Mouse (Mus musculus): Measurements from ENCODE around the gene Pappa2. TPM values are rescaled to one million over a fixed set of nuclear protein-coding genes. Genes with fewer than 3 reads are reported as not detected.

Gene Pappa2
- 2.2 and 2.9 TPM in 2 replicates for polyA plus RNA-seq (2014; fragmentation: Nextera tagmentation; extraction: Ambion mirVana)

DNA sequence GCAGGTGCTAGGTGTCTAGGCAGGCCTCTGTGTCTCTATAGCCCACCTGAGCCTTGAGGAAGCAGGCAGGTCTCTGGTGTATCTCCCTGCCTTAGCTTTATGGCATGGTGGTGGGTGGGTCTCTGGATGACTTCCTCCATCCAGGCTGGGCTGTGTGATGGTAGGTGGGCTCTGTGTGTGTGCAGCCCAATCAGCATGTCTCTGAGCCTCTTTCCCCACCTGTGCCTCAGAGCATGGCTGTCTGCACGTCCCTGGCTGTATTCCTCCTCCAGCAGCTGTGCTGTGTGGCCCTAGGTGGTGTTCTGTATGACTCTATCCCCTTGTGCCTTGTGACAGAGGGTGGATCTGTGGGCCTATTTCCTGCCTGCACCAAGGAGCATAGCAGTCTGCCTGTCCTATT is at the start of gene Pappa2:
Gene Pappa2, minus strand, starts transcription at position 101 of the 400 bp plus-strand sequence.
- Histone ChIP-seq H3K4me3 (ENCODE audit: low read depth, low read length) (no peak within 1 kb of the TSS), H3K4me1 (replicated peaks; ENCODE audit: control insufficient read depth, insufficient read depth, low read length) (no peaks in the 10 kb centered on the region), H3K36me3 (ENCODE audit: control insufficient read depth, insufficient read depth, low read length) (no peaks in the 10 kb centered on the region), H3K9ac (ENCODE audit: low read depth, low read length) (no peak within 1 kb of the TSS), H3K9me3 (ENCODE audit: control insufficient read depth, low read length) (no peaks in the 10 kb centered on the region), H3K27ac (ENCODE audit: low read depth, low read length) (no peak within 1 kb of the TSS), H3K27me3 (ENCODE audit: control insufficient read depth, insufficient read depth, low read length) (no peaks in the 10 kb centered on the region), H3K4me2 (replicated peaks; ENCODE audit: low read depth, low read length) (no peak within 1 kb of the TSS)
- ATAC-seq (ENCODE audit: low FRiP score): no peak
- 50% methylated on average over 1 of the region's 1 CpGs for WGBS
- DNase-seq (ENCODE audit: low spot score): no peak

GRCm38 (mm10) chr1:159029106-159029505 is 48.8 kb upstream of the Pappa2 start:
- H3K27me3 ChIP-seq (ENCODE audit: control insufficient read depth, insufficient read depth, low read length): no peaks in the 10 kb centered on the region
- no peaks in the 10 kb centered on the region for H3K36me3 ChIP-seq (ENCODE audit: control insufficient read depth, insufficient read depth, low read length)
- ATAC-seq (ENCODE audit: low FRiP score) (no peak), DNase-seq (ENCODE audit: low spot score) (no peak)
- H3K9me3 ChIP-seq (ENCODE audit: control insufficient read depth, low read length): no peaks in the 10 kb centered on the region
- no peak overlapping the region for H3K4me3 ChIP-seq (ENCODE audit: low read depth, low read length)
- WGBS: 90% methylated on average over 2 of the region's 2 CpGs
- H3K27ac ChIP-seq (ENCODE audit: low read depth, low read length): no peak overlapping the region
- no peak overlapping the region for H3K9ac ChIP-seq (ENCODE audit: low read depth, low read length)
- H3K4me2 ChIP-seq (replicated peaks; ENCODE audit: low read depth, low read length): no peak overlapping the region
- no peaks in the 10 kb centered on the region for H3K4me1 ChIP-seq (replicated peaks; ENCODE audit: control insufficient read depth, insufficient read depth, low read length)

- H3K9me3 ChIP-seq (ENCODE audit: control insufficient read depth, low read length): no peaks in the 10 kb centered on the region
- H3K4me2 ChIP-seq (replicated peaks; ENCODE audit: low read depth, low read length): no peak overlapping the region
- H3K4me1 ChIP-seq (replicated peaks; ENCODE audit: control insufficient read depth, insufficient read depth, low read length): no peaks in the 10 kb centered on the region
- 72% methylated on average over 5 of the region's 5 CpGs for WGBS
- no peaks in the 10 kb centered on the region for H3K27me3 ChIP-seq (ENCODE audit: control insufficient read depth, insufficient read depth, low read length)
- peak; percentile 3 for DNase-seq (ENCODE audit: low spot score)
- H3K36me3 ChIP-seq (ENCODE audit: control insufficient read depth, insufficient read depth, low read length): no peaks in the 10 kb centered on the region
- no peak overlapping the region for H3K4me3 ChIP-seq (ENCODE audit: low read depth, low read length)
- ATAC-seq (ENCODE audit: low FRiP score): peak; percentile 61
- H3K9ac ChIP-seq (ENCODE audit: low read depth, low read length): no peak overlapping the region
- H3K27ac ChIP-seq (ENCODE audit: low read depth, low read length): no peak overlapping the region
Measured at GRCm38 (mm10) chr1:159014940-159015660, 34.8 kb upstream of the Pappa2 start.

DNA sequence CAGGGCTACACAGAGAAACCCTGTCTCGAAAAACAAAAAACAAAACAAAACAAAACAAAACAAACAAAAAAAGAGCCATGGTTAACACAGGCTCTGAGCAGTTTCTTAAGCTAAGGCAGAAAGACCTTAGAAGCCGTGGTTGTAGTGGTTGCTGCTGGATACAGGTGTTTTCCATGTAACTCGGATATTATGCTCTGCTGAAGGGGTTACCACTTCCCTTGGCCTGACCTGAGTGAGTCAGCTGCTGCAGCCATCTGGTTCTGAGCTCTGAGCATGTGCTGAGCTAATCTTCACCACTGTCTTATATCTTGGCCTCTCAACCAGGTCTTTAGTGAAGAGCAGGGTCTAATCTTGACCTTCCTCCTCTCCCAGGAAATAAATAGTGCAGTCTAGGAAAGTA is 6.8 kb upstream of the Pappa2 start:
- no peaks in the 10 kb centered on the region for H3K36me3 ChIP-seq (ENCODE audit: control insufficient read depth, insufficient read depth, low read length)
- no peak overlapping the region for H3K27ac ChIP-seq (ENCODE audit: low read depth, low read length)
- DNase-seq (ENCODE audit: low spot score): no peak
- H3K9ac ChIP-seq (ENCODE audit: low read depth, low read length): no peak overlapping the region
- 83% methylated on average over 3 of the region's 3 CpGs for WGBS
- no peak for ATAC-seq (ENCODE audit: low FRiP score)
- no peaks in the 10 kb centered on the region for H3K27me3 ChIP-seq (ENCODE audit: control insufficient read depth, insufficient read depth, low read length)
- H3K4me3 ChIP-seq (ENCODE audit: low read depth, low read length): no peak overlapping the region
- no peaks in the 10 kb centered on the region for H3K9me3 ChIP-seq (ENCODE audit: control insufficient read depth, low read length)
- H3K4me1 ChIP-seq (replicated peaks; ENCODE audit: control insufficient read depth, insufficient read depth, low read length): no peaks in the 10 kb centered on the region
- H3K4me2 ChIP-seq (replicated peaks; ENCODE audit: low read depth, low read length): no peak overlapping the region

DNA sequence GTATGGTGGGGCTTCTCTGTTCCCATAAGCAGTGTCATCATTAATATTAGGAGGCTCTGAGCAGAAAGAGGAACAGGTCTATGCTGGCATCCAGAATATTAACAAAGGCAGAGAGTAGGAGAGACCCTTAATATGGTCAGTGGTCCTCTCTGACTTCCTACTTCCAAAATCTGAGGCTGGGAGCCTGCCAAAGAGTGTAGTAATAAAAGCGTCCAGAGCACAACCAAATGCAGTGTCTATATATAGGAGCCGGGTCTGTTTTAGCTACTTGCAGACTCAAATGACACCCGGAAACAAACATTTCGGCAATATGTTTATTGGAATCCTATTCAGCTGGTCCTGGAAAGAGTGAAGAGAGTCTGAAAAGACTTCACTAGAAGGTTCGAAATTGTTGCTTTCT is 17.9 kb downstream of the Pappa2 start:
- no peak for ATAC-seq (ENCODE audit: low FRiP score)
- Histone ChIP-seq H3K27ac (ENCODE audit: low read depth, low read length) (no peak overlapping the region), H3K27me3 (ENCODE audit: control insufficient read depth, insufficient read depth, low read length) (no peaks in the 10 kb centered on the region), H3K4me2 (replicated peaks; ENCODE audit: low read depth, low read length) (no peak overlapping the region), H3K9ac (ENCODE audit: low read depth, low read length) (no peak overlapping the region), H3K9me3 (ENCODE audit: control insufficient read depth, low read length) (no peaks in the 10 kb centered on the region), H3K4me3 (ENCODE audit: low read depth, low read length) (no peak overlapping the region), H3K4me1 (replicated peaks; ENCODE audit: control insufficient read depth, insufficient read depth, low read length) (no peaks in the 10 kb centered on the region; the same call in none of the 2 replicates), H3K36me3 (ENCODE audit: control insufficient read depth, insufficient read depth, low read length) (no peaks in the 10 kb centered on the region)
- no peak for DNase-seq (ENCODE audit: low spot score)
- WGBS: 86% methylated on average over 5 of the region's 5 CpGs

- WGBS: 37% methylated on average over 4 of the region's 4 CpGs
- no peaks in the 10 kb centered on the region for H3K27me3 ChIP-seq (ENCODE audit: control insufficient read depth, insufficient read depth, low read length)
- DNase-seq (ENCODE audit: low spot score) (no peak), ATAC-seq (ENCODE audit: low FRiP score) (no peak)
- H3K4me2 ChIP-seq (replicated peaks; ENCODE audit: low read depth, low read length): no peak overlapping the region
- H3K27ac ChIP-seq (ENCODE audit: low read depth, low read length): no peak overlapping the region
- no peaks in the 10 kb centered on the region for H3K9me3 ChIP-seq (ENCODE audit: control insufficient read depth, low read length)
- H3K9ac ChIP-seq (ENCODE audit: low read depth, low read length): no peak overlapping the region
- H3K36me3 ChIP-seq (ENCODE audit: control insufficient read depth, insufficient read depth, low read length): no peaks in the 10 kb centered on the region
- H3K4me1 ChIP-seq (replicated peaks; ENCODE audit: control insufficient read depth, insufficient read depth, low read length): no peaks in the 10 kb centered on the region; the same call in none of the 2 replicates
- H3K4me3 ChIP-seq (ENCODE audit: low read depth, low read length): no peak overlapping the region
Measured at GRCm38 (mm10) chr1:158960984-158961383, 19.3 kb downstream of the Pappa2 start.

- Histone ChIP-seq H3K27me3 (ENCODE audit: control insufficient read depth, insufficient read depth, low read length) (no peaks in the 10 kb centered on the region), H3K9ac (ENCODE audit: low read depth, low read length) (no peak overlapping the region), H3K36me3 (ENCODE audit: control insufficient read depth, insufficient read depth, low read length) (no peaks in the 10 kb centered on the region), H3K4me2 (replicated peaks; ENCODE audit: low read depth, low read length) (no peak overlapping the region), H3K4me1 (replicated peaks; ENCODE audit: control insufficient read depth, insufficient read depth, low read length) (no peaks in the 10 kb centered on the region; the same call in none of the 2 replicates), H3K9me3 (ENCODE audit: control insufficient read depth, low read length) (no peaks in the 10 kb centered on the region), H3K27ac (ENCODE audit: low read depth, low read length) (no peak overlapping the region), H3K4me3 (ENCODE audit: low read depth, low read length) (no peak overlapping the region)
- WGBS: 28% methylated on average over 5 of the region's 8 CpGs
- peak; percentile 80 for ATAC-seq (ENCODE audit: low FRiP score)
- DNase-seq (ENCODE audit: low spot score): peak; percentile 23
Measured at GRCm38 (mm10) chr1:158960549-158960948, 19.7 kb downstream of the Pappa2 start.

DNA sequence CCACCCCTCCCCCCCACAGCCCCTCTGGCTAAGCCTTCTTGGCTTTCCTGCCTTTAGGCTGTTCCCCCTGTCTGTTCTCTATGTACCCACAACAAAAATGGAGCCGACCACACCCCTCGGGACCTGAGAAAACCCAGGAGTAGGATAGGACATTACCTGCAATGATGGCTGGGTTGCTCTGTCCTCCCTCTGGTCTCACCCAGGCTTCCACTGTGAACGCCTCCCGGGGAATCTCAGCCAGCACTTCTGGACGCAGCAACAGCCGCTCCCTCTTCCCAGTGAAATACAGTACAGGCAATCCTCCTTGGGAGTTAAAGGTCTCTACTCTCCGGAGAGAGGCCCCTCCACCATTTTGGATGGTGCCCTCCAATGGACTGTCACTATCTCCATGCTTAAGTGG is 23.9 kb downstream of the Pappa2 start:
- WGBS: 87% methylated on average over 7 of the region's 7 CpGs
- H3K27ac ChIP-seq (ENCODE audit: low read depth, low read length): no peak overlapping the region
- H3K27me3 ChIP-seq (ENCODE audit: control insufficient read depth, insufficient read depth, low read length): no peaks in the 10 kb centered on the region
- H3K9me3 ChIP-seq (ENCODE audit: control insufficient read depth, low read length): no peaks in the 10 kb centered on the region
- no peaks in the 10 kb centered on the region; the same call in none of the 2 replicates for H3K4me1 ChIP-seq (replicated peaks; ENCODE audit: control insufficient read depth, insufficient read depth, low read length)
- no peaks in the 10 kb centered on the region for H3K36me3 ChIP-seq (ENCODE audit: control insufficient read depth, insufficient read depth, low read length)
- H3K4me3 ChIP-seq (ENCODE audit: low read depth, low read length): no peak overlapping the region
- ATAC-seq (ENCODE audit: low FRiP score): no peak
- H3K4me2 ChIP-seq (replicated peaks; ENCODE audit: low read depth, low read length): no peak overlapping the region
- no peak for DNase-seq (ENCODE audit: low spot score)
- H3K9ac ChIP-seq (ENCODE audit: low read depth, low read length): no peak overlapping the region

- Histone ChIP-seq H3K4me3 (ENCODE audit: low read depth, low read length) (no peak overlapping the region), H3K4me1 (replicated peaks; ENCODE audit: control insufficient read depth, insufficient read depth, low read length) (no peaks in the 10 kb centered on the region; the same call in 1 of the 2 replicates), H3K36me3 (ENCODE audit: control insufficient read depth, insufficient read depth, low read length) (no peaks in the 10 kb centered on the region), H3K27ac (ENCODE audit: low read depth, low read length) (no peak overlapping the region), H3K9ac (ENCODE audit: low read depth, low read length) (no peak overlapping the region), H3K9me3 (ENCODE audit: control insufficient read depth, low read length) (no peaks in the 10 kb centered on the region), H3K4me2 (replicated peaks; ENCODE audit: low read depth, low read length) (no peak overlapping the region), H3K27me3 (ENCODE audit: control insufficient read depth, insufficient read depth, low read length) (no peaks in the 10 kb centered on the region)
- DNase-seq (ENCODE audit: low spot score) (no peak), ATAC-seq (ENCODE audit: low FRiP score) (no peak)
- WGBS: 75% methylated on average over 6 of the region's 6 CpGs
Measured at GRCm38 (mm10) chr1:158954785-158955184, 25.5 kb downstream of the Pappa2 start.

Data from hindbrain, embryonic 11.5 days (tissue).